Mouse (Mus musculus): Measurements from ENCODE around the gene Tnip2. TPM values are rescaled to one million over a fixed set of nuclear protein-coding genes. Genes with fewer than 3 reads are reported as not detected.

The Tnip2 gene
- total RNA-seq (2015; ENCODE audit: low replicate concordance), result 1.0 and 1.3 TPM in 2 replicates
- total RNA-seq (2017; ENCODE audit: low replicate concordance), result 3.4 and 3.9 TPM in 2 replicates

GRCm38 (mm10) chr5:34513466-34514217, at the start of gene Tnip2:
Tnip2 (minus strand) TSS chr5:34513991.
- ATAC-seq (replicated peaks; ENCODE audit: low FRiP score, poor library complexity, severe bottlenecking), result peak; percentile 96

- ATAC-seq (replicated peaks; ENCODE audit: low FRiP score, poor library complexity, severe bottlenecking), result no peak
Observed at GRCm38 (mm10) chr5:34551821-34552220, 38.0 kb upstream of the Tnip2 start.

GRCm38 (mm10) chr5:34550251-34550650, 36.5 kb upstream of the Tnip2 start:
- no peak for ATAC-seq (replicated peaks; ENCODE audit: low FRiP score, poor library complexity, severe bottlenecking)

GRCm38 (mm10) chr5:34549483-34550221, 35.9 kb upstream of the Tnip2 start:
- peak; percentile 29 for ATAC-seq (replicated peaks; ENCODE audit: low FRiP score, poor library complexity, severe bottlenecking)

- ATAC-seq (replicated peaks; ENCODE audit: low FRiP score, poor library complexity, severe bottlenecking), result no peak
Observed at GRCm38 (mm10) chr5:34549135-34549482, 35.3 kb upstream of the Tnip2 start.

- ATAC-seq (replicated peaks; ENCODE audit: low FRiP score, poor library complexity, severe bottlenecking), result peak; percentile 65; the same call in 1 of the 2 replicates
Observed at GRCm38 (mm10) chr5:34547410-34547809, 33.6 kb upstream of the Tnip2 start.

GRCm38 (mm10) chr5:34543114-34543513, 29.3 kb upstream of the Tnip2 start:
- ATAC-seq (replicated peaks; ENCODE audit: low FRiP score, poor library complexity, severe bottlenecking), result no peak

- no peak for ATAC-seq (replicated peaks; ENCODE audit: low FRiP score, poor library complexity, severe bottlenecking)
Observed at GRCm38 (mm10) chr5:34542166-34542565, 28.4 kb upstream of the Tnip2 start.

GRCm38 (mm10) chr5:34539121-34539520, 25.3 kb upstream of the Tnip2 start:
- no peak for ATAC-seq (replicated peaks; ENCODE audit: low FRiP score, poor library complexity, severe bottlenecking)

- peak; percentile 49 for ATAC-seq (replicated peaks; ENCODE audit: low FRiP score, poor library complexity, severe bottlenecking)
Observed at GRCm38 (mm10) chr5:34538527-34538926, 24.7 kb upstream of the Tnip2 start.

GRCm38 (mm10) chr5:34538079-34538478, 24.3 kb upstream of the Tnip2 start:
- ATAC-seq (replicated peaks; ENCODE audit: low FRiP score, poor library complexity, severe bottlenecking), result no peak

- ATAC-seq (replicated peaks; ENCODE audit: low FRiP score, poor library complexity, severe bottlenecking), result no peak
Observed at GRCm38 (mm10) chr5:34535831-34536230, 22.0 kb upstream of the Tnip2 start.

GRCm38 (mm10) chr5:34534776-34535581, 21.2 kb upstream of the Tnip2 start:
- ATAC-seq (replicated peaks; ENCODE audit: low FRiP score, poor library complexity, severe bottlenecking), result no peak

- ATAC-seq (replicated peaks; ENCODE audit: low FRiP score, poor library complexity, severe bottlenecking), result no peak
Observed at GRCm38 (mm10) chr5:34533820-34534219, 20.0 kb upstream of the Tnip2 start.

GRCm38 (mm10) chr5:34533066-34533465, 19.3 kb upstream of the Tnip2 start:
- no peak for ATAC-seq (replicated peaks; ENCODE audit: low FRiP score, poor library complexity, severe bottlenecking)

GRCm38 (mm10) chr5:34530687-34531086, 16.9 kb upstream of the Tnip2 start:
- ATAC-seq (replicated peaks; ENCODE audit: low FRiP score, poor library complexity, severe bottlenecking), result no peak

GRCm38 (mm10) chr5:34530116-34530515, 16.3 kb upstream of the Tnip2 start:
- no peak for ATAC-seq (replicated peaks; ENCODE audit: low FRiP score, poor library complexity, severe bottlenecking)

GRCm38 (mm10) chr5:34528724-34529123, 14.9 kb upstream of the Tnip2 start:
- no peak for ATAC-seq (replicated peaks; ENCODE audit: low FRiP score, poor library complexity, severe bottlenecking)

GRCm38 (mm10) chr5:34527352-34527751, 13.6 kb upstream of the Tnip2 start:
- no peak for ATAC-seq (replicated peaks; ENCODE audit: low FRiP score, poor library complexity, severe bottlenecking)

- ATAC-seq (replicated peaks; ENCODE audit: low FRiP score, poor library complexity, severe bottlenecking), result no peak
Observed at GRCm38 (mm10) chr5:34526477-34526775, 12.6 kb upstream of the Tnip2 start.
